In genomic region chr1:127773803-127774500, GRCm38 (mm10) we compare ENCODE assay signal across 8 mouse cellular contexts. TPM values are rescaled to one million over a fixed set of nuclear protein-coding genes. Genes with fewer than 3 reads are reported as not detected.
DNase-seq lines count a peak whose midpoint lies in the region; ATAC-seq and TF ChIP-seq lines count a peak whose summit lies in the region.

Gene Ccnt2, plus strand, starts transcription at chr1:127774164.

- no peaks in the 10 kb centered on the region for H3K9me3 ChIP-seq in ES-Bruce4 (replicated peaks; ENCODE audit: control insufficient read depth, insufficient read depth, low read length, poor library complexity, severe bottlenecking)
- H3K9me3 ChIP-seq in forebrain, embryonic 13.5 days (replicated peaks), result no peaks in the 10 kb centered on the region
- no peaks in the 10 kb centered on the region for H3K9me3 ChIP-seq in liver, postnatal 0 days (ENCODE audit: low read length)
- no peaks in the 10 kb centered on the region for H3K9me3 ChIP-seq in neural tube, embryonic 14.5 days (ENCODE audit: control insufficient read depth, low read length)

- no peak for TF ChIP-seq EP300 in ES-Bruce4 (IDR thresholded peaks at IDR 0.05; ENCODE audit: insufficient read depth, low read depth, low read length)
- TF ChIP-seq EP300 in liver, postnatal 0 days (IDR thresholded peaks at IDR 0.05; ENCODE audit: low read depth), result no peak; the same call in 1 of the 2 replicates

- no peak for TF ChIP-seq CTCF in ES-Bruce4 (IDR thresholded peaks at IDR 0.05; ENCODE audit: low read depth, low read length)
- peak; percentile 44 for TF ChIP-seq CTCF in liver, postnatal 0 days (IDR thresholded peaks at IDR 0.05; ENCODE audit: low read depth)

- intact Hi-C loops in heart, postnatal 10 days (cut with DNase I), result loop anchor here (5.0 kb wide), 1 partner anchor 93 kb away; the partner anchor contains the start of gene Rab3gap1

- TF ChIP-seq POLR2A in ES-Bruce4 (IDR thresholded peaks at IDR 0.05; ENCODE audit: insufficient read depth, low read length), result peak; percentile 65

- under 1% methylated on average over 52 of the region's 63 CpGs for WGBS in forebrain, embryonic 13.5 days
- under 1% methylated on average over 63 of the region's 63 CpGs for WGBS in large intestine, adult 2 months
- WGBS in liver, postnatal 0 days (ENCODE audit: insufficient replicate concordance), result under 1% methylated on average over 62 of the region's 63 CpGs
- under 1% methylated on average over 59 of the region's 63 CpGs for WGBS in neural tube, embryonic 14.5 days

- peaks cover 6% of the 10 kb centered on the region; the same call in 1 of the 2 replicates for H3K36me3 ChIP-seq in ES-Bruce4 (ENCODE audit: control insufficient read depth, insufficient read depth, low read length, poor library complexity, severe bottlenecking)
- H3K36me3 ChIP-seq in forebrain, embryonic 13.5 days (ENCODE audit: poor library complexity, severe bottlenecking), result peaks cover 4% of the 10 kb centered on the region; the same call in 1 of the 2 replicates
- H3K36me3 ChIP-seq in liver, postnatal 0 days (replicated peaks; ENCODE audit: insufficient read depth, low read length), result peaks cover 3% of the 10 kb centered on the region; the same call in 1 of the 2 replicates
- no peaks in the 10 kb centered on the region; the same call in 1 of the 2 replicates for H3K36me3 ChIP-seq in neural tube, embryonic 14.5 days (ENCODE audit: control insufficient read depth, insufficient read depth, low read length)

- peak; percentile 99 for DNase-seq in heart, postnatal 10 days
- DNase-seq in large intestine, adult 2 months (ENCODE audit: low read depth, low spot score), result peak; percentile 99
- peak; percentile 100 for DNase-seq in liver, postnatal 0 days
- DNase-seq in testis, postnatal 10 days (ENCODE audit: low spot score), result peak; percentile 99

- peak within 1 kb of the TSS; percentile 74 for H3K4me2 ChIP-seq in forebrain, embryonic 13.5 days
- peak within 1 kb of the TSS; percentile 84 for H3K4me2 ChIP-seq in liver, postnatal 0 days (ENCODE audit: low read depth, low read length)
- H3K4me2 ChIP-seq in neural tube, embryonic 14.5 days (ENCODE audit: low read depth, low read length), result peak within 1 kb of the TSS; percentile 82

- H3K27ac ChIP-seq in ES-Bruce4 (ENCODE audit: insufficient read depth, low read length), result peak within 1 kb of the TSS; percentile 63
- peak within 1 kb of the TSS; percentile 92 for H3K27ac ChIP-seq in forebrain, embryonic 13.5 days
- peak within 1 kb of the TSS; percentile 96 for H3K27ac ChIP-seq in liver, postnatal 0 days (ENCODE audit: low read depth)
- peak within 1 kb of the TSS; percentile 91 for H3K27ac ChIP-seq in neural tube, embryonic 14.5 days (ENCODE audit: low read depth, low read length)

- peaks cover 2% of the 10 kb centered on the region for H3K4me1 ChIP-seq in ES-Bruce4 (ENCODE audit: control insufficient read depth, insufficient read depth, low read length)
- H3K4me1 ChIP-seq in forebrain, embryonic 13.5 days, result peaks cover 36% of the 10 kb centered on the region
- peaks cover 17% of the 10 kb centered on the region for H3K4me1 ChIP-seq in liver, postnatal 0 days (ENCODE audit: insufficient read depth)
- H3K4me1 ChIP-seq in neural tube, embryonic 14.5 days (ENCODE audit: control insufficient read depth, insufficient read depth, low read length), result peaks cover 17% of the 10 kb centered on the region

- peak; percentile 97 for ATAC-seq in cerebellum, adult (ENCODE audit: insufficient number of reproducible peaks, low FRiP score, low TSS enrichment)
- peak; percentile 98 for ATAC-seq in forebrain, embryonic 13.5 days
- peak; percentile 98 for ATAC-seq in liver, postnatal 0 days
- ATAC-seq in neural tube, embryonic 14.5 days (ENCODE audit: low read depth), result peak; percentile 97

- H3K4me3 ChIP-seq in ES-Bruce4 (ENCODE audit: low read depth, low read length), result peak within 1 kb of the TSS; percentile 100
- H3K4me3 ChIP-seq in forebrain, embryonic 13.5 days, result peak within 1 kb of the TSS; percentile 95
- H3K4me3 ChIP-seq in liver, postnatal 0 days (ENCODE audit: low read depth, low read length), result peak within 1 kb of the TSS; percentile 88
- H3K4me3 ChIP-seq in neural tube, embryonic 14.5 days (ENCODE audit: low read depth, low read length), result peak within 1 kb of the TSS; percentile 89

- H3K9ac ChIP-seq in ES-Bruce4 (ENCODE audit: low read depth, poor library complexity, severe bottlenecking), result peak within 1 kb of the TSS; percentile 99
- H3K9ac ChIP-seq in forebrain, embryonic 13.5 days, result peak within 1 kb of the TSS; percentile 93
- peak within 1 kb of the TSS; percentile 97 for H3K9ac ChIP-seq in liver, postnatal 0 days (replicated peaks)
- H3K9ac ChIP-seq in neural tube, embryonic 14.5 days (replicated peaks; ENCODE audit: low read depth, low read length), result peak within 1 kb of the TSS; percentile 76

- no peaks in the 10 kb centered on the region for H3K27me3 ChIP-seq in ES-Bruce4 (ENCODE audit: control insufficient read depth, insufficient read depth, low read length, poor library complexity, severe bottlenecking)
- no peaks in the 10 kb centered on the region for H3K27me3 ChIP-seq in forebrain, embryonic 13.5 days
- no peaks in the 10 kb centered on the region for H3K27me3 ChIP-seq in liver, postnatal 0 days (ENCODE audit: insufficient read depth, low read length)
- no peaks in the 10 kb centered on the region for H3K27me3 ChIP-seq in neural tube, embryonic 14.5 days (ENCODE audit: control insufficient read depth, insufficient read depth, low read length)

RNA-seq across cellular contexts. Expression of gene Ccnt2, which starts in this region (rescaled TPM):
- 115 and 120 TPM in 2 replicates for polyA plus RNA-seq in ES-Bruce4 (2011; ENCODE audit: insufficient read depth, insufficient read length, low read depth, missing spikeins)
- 115 and 124 TPM in 2 replicates for polyA plus RNA-seq in forebrain, embryonic 13.5 days (2015; fragmentation: Nextera tagmentation; extraction: Ambion mirVana)
- 10 to 100 TPM; 33.5 to 33.9 TPM for total RNA-seq in heart, postnatal 10 days (2021)
- polyA plus RNA-seq in large intestine, adult 2 months (2012; rRNA removed), result 8.4 and 21.3 TPM in 2 replicates
- 13.0 and 15.8 TPM in 2 replicates for polyA plus RNA-seq in liver, postnatal 0 days (2015; fragmentation: Nextera tagmentation; extraction: Ambion mirVana)
- polyA plus RNA-seq in neural tube, embryonic 14.5 days (2014; fragmentation: Nextera tagmentation; extraction: Ambion mirVana), result 110 and 113 TPM in 2 replicates

Comparison
In these comparisons a context has a peak if more than half of its experiments do, and no peak if none do; other contexts are left out.
1. Peak in every context shown above with its lines: DNase-seq, ATAC-seq, H3K4me3 ChIP-seq and H3K27ac ChIP-seq.